35 mouse cellular contexts compared by ENCODE assay signal in genomic region chr9:98805511-98805910, GRCm38 (mm10). TPM values are rescaled to one million over a fixed set of nuclear protein-coding genes. Genes with fewer than 3 reads are reported as not detected.
DNase-seq lines count a peak whose midpoint lies in the region; ATAC-seq and TF ChIP-seq lines count a peak whose summit lies in the region.
"Had no signal": no experiment of that assay in that cellular context is flagged by ENCODE, and none has a peak within 500 bp of the region (broad histone marks: within the 10 kb centered on the region; RNA-seq: fewer than 3 reads in every experiment).

No protein-coding gene starts in this region.

- peak; percentile 63 for ATAC-seq in lung, postnatal 0 days
- no peak for ATAC-seq in midbrain, embryonic 11.5 days (ENCODE audit: low FRiP score)
- ATAC-seq: forebrain, embryonic 14.5 days; Patski had no signal

- H3K27ac ChIP-seq in lung, postnatal 0 days (ENCODE audit: low read length): no peak overlapping the region
- no peak overlapping the region for H3K27ac ChIP-seq in midbrain, embryonic 11.5 days (ENCODE audit: low read depth, low read length)
- H3K27ac ChIP-seq: hindbrain, embryonic 14.5 days; kidney, postnatal 0 days; limb, embryonic 10.5 days; limb, embryonic 15.5 days; liver, embryonic 13.5 days; lung, embryonic 15.5 days; midbrain, embryonic 12.5 days; neural tube, embryonic 13.5 days had no signal

- DNase-seq in adrenal gland, adult 8-10 months: peak; percentile 23
- no peak for DNase-seq in adrenal gland, postnatal 10 days
- peak; percentile 32 for DNase-seq in ovary, adult 18-20 months (ENCODE audit: low spot score)
- no peak for DNase-seq in ovary, postnatal 10 days (ENCODE audit: low spot score)
- peak; percentile 61 for DNase-seq in lung, postnatal 0 days (ENCODE audit: low spot score)
- DNase-seq in lung, postnatal 4 days: peak; percentile 29 to 74
- DNase-seq in midbrain, embryonic 11.5 days (ENCODE audit: low spot score, missing footprints): no peak
- DNase-seq in layer of hippocampus, adult 9-11 months: no peak
- DNase-seq: adrenal gland, postnatal 14 days; cerebellum, adult 11-12 months; cerebellum, adult 9-11 months; embryo, embryonic 11 days; gastrocnemius, postnatal 14 days; kidney, adult 2 months; liver, embryonic 13.5 days had no signal

- no peak for TF ChIP-seq EP300 in lung, postnatal 0 days (IDR thresholded peaks at IDR 0.05)

- TF ChIP-seq CTCF in lung, postnatal 0 days (IDR thresholded peaks at IDR 0.05): no peak

- no peaks in the 10 kb centered on the region for H3K9me3 ChIP-seq in lung, postnatal 0 days (ENCODE audit: low read length)
- H3K9me3 ChIP-seq in midbrain, embryonic 11.5 days (ENCODE audit: control insufficient read depth, low read length): no peaks in the 10 kb centered on the region
- H3K9me3 ChIP-seq: embryonic facial prominence, embryonic 12.5 days; heart, embryonic 12.5 days; limb, embryonic 10.5 days; limb, embryonic 15.5 days; liver, embryonic 13.5 days; lung, embryonic 15.5 days; midbrain, embryonic 12.5 days; neural tube, embryonic 13.5 days had no signal

- no peaks in the 10 kb centered on the region; the same call in 1 of the 2 replicates for H3K4me1 ChIP-seq in lung, postnatal 0 days (ENCODE audit: insufficient read depth, low read depth, low read length)
- peaks cover 2% of the 10 kb centered on the region; the same call in 1 of the 2 replicates for H3K4me1 ChIP-seq in midbrain, embryonic 11.5 days (ENCODE audit: control insufficient read depth, insufficient read depth, low read length)
- H3K4me1 ChIP-seq: heart, embryonic 12.5 days; limb, embryonic 15.5 days; liver, embryonic 13.5 days; lung, embryonic 15.5 days; neural tube, embryonic 13.5 days had no signal

- no peak overlapping the region for H3K4me2 ChIP-seq in lung, postnatal 0 days (replicated peaks; ENCODE audit: low read depth, low read length)
- H3K4me2 ChIP-seq in midbrain, embryonic 11.5 days: no peak overlapping the region
- H3K4me2 ChIP-seq: embryonic facial prominence, embryonic 12.5 days; heart, embryonic 12.5 days; hindbrain, embryonic 14.5 days; limb, embryonic 15.5 days; liver, embryonic 13.5 days; lung, embryonic 15.5 days; midbrain, embryonic 12.5 days; neural tube, embryonic 13.5 days had no signal

- no peaks in the 10 kb centered on the region for H3K36me3 ChIP-seq in lung, postnatal 0 days (ENCODE audit: insufficient read depth, low read length)
- H3K36me3 ChIP-seq in midbrain, embryonic 11.5 days (ENCODE audit: control insufficient read depth, insufficient read depth, low read length): no peaks in the 10 kb centered on the region
- H3K36me3 ChIP-seq: embryonic facial prominence, embryonic 12.5 days; heart, embryonic 12.5 days; limb, embryonic 10.5 days; limb, embryonic 15.5 days; liver, embryonic 13.5 days; lung, embryonic 15.5 days; midbrain, embryonic 12.5 days; neural tube, embryonic 13.5 days had no signal

- H3K27me3 ChIP-seq in lung, postnatal 0 days (replicated peaks; ENCODE audit: insufficient read depth, low read length): no peaks in the 10 kb centered on the region
- no peaks in the 10 kb centered on the region for H3K27me3 ChIP-seq in midbrain, embryonic 11.5 days (ENCODE audit: control insufficient read depth, insufficient read depth, low read length)
- H3K27me3 ChIP-seq: embryonic facial prominence, embryonic 12.5 days; liver, embryonic 13.5 days; lung, embryonic 15.5 days; neural tube, embryonic 13.5 days had no signal

- no peak overlapping the region for H3K9ac ChIP-seq in lung, postnatal 0 days (replicated peaks; ENCODE audit: low read depth)
- no peak overlapping the region for H3K9ac ChIP-seq in midbrain, embryonic 11.5 days (ENCODE audit: low read length)
- H3K9ac ChIP-seq: embryonic facial prominence, embryonic 12.5 days; heart, embryonic 12.5 days; hindbrain, embryonic 14.5 days; limb, embryonic 15.5 days; liver, embryonic 13.5 days; lung, embryonic 15.5 days; midbrain, embryonic 12.5 days; neural tube, embryonic 13.5 days had no signal

- WGBS in lung, postnatal 0 days: 38% methylated on average over 15 of the region's 15 CpGs
- WGBS in midbrain, embryonic 11.5 days: 82% methylated on average over 15 of the region's 15 CpGs

- H3K4me3 ChIP-seq in lung, postnatal 0 days (ENCODE audit: low read depth, low read length): no peak overlapping the region
- no peak overlapping the region for H3K4me3 ChIP-seq in midbrain, embryonic 11.5 days (ENCODE audit: low read depth, low read length)
- H3K4me3 ChIP-seq: embryonic facial prominence, embryonic 12.5 days; heart, embryonic 12.5 days; limb, embryonic 10.5 days; limb, embryonic 15.5 days; liver, embryonic 13.5 days; lung, embryonic 15.5 days; midbrain, embryonic 12.5 days; myocyte; neural tube, embryonic 13.5 days had no signal

RNA-seq across cellular contexts. Expression of gene Prr23a1, which starts 36.8 kb away (rescaled TPM):
- total RNA-seq in adrenal gland, adult 8-10 months (2022): not detected
- total RNA-seq in adrenal gland, postnatal 10 days (2021): not detected
- polyA plus RNA-seq in lung, postnatal 0 days (2015; fragmentation: Nextera tagmentation; extraction: Ambion mirVana): not detected in 2 replicates
- polyA plus RNA-seq in midbrain, embryonic 11.5 days (2014; fragmentation: Nextera tagmentation; extraction: Ambion mirVana): not detected in 2 replicates
- total RNA-seq: adrenal gland, postnatal 14 days; gastrocnemius, postnatal 14 days; granulocyte monocyte progenitor cell, adult 5-6 weeks; hematopoietic stem cell, adult 5-6 weeks; left cerebral cortex, postnatal 10 days; megakaryocyte, adult 5-6 weeks; MEL; midbrain, postnatal 0 days had no signal
- polyA plus RNA-seq: embryonic facial prominence, embryonic 12.5 days; heart, embryonic 12.5 days; heart, postnatal 0 days; kidney, adult 2 months; kidney, postnatal 0 days; large intestine, adult 2 months; limb, embryonic 10.5 days; limb, embryonic 15.5 days; liver, embryonic 13.5 days; lung, embryonic 15.5 days; midbrain, embryonic 12.5 days; midbrain, postnatal 0 days; myocyte; neural tube, embryonic 13.5 days; Patski had no signal

RNA-seq across cellular contexts. Expression of gene Prr23a2, which starts 50.8 kb away (rescaled TPM):
- not detected for total RNA-seq in adrenal gland, adult 8-10 months (2022)
- total RNA-seq in adrenal gland, postnatal 10 days (2021): not detected
- polyA plus RNA-seq in lung, postnatal 0 days (2015; fragmentation: Nextera tagmentation; extraction: Ambion mirVana): not detected in 2 replicates
- polyA plus RNA-seq in midbrain, embryonic 11.5 days (2014; fragmentation: Nextera tagmentation; extraction: Ambion mirVana): not detected in 2 replicates
- total RNA-seq: adrenal gland, postnatal 14 days; gastrocnemius, postnatal 14 days; granulocyte monocyte progenitor cell, adult 5-6 weeks; hematopoietic stem cell, adult 5-6 weeks; left cerebral cortex, postnatal 10 days; megakaryocyte, adult 5-6 weeks; MEL; midbrain, postnatal 0 days had no signal
- polyA plus RNA-seq: embryonic facial prominence, embryonic 12.5 days; forebrain, embryonic 14.5 days; heart, embryonic 12.5 days; heart, postnatal 0 days; hindbrain, embryonic 14.5 days; kidney, adult 2 months; kidney, postnatal 0 days; large intestine, adult 2 months; limb, embryonic 10.5 days; limb, embryonic 15.5 days; liver, embryonic 13.5 days; lung, embryonic 15.5 days; midbrain, embryonic 12.5 days; midbrain, postnatal 0 days; myocyte; neural tube, embryonic 13.5 days; Patski had no signal

RNA-seq across cellular contexts. Expression of gene Prr23a3, which starts 59.1 kb away (rescaled TPM):
- not detected for total RNA-seq in adrenal gland, adult 8-10 months (2022)
- total RNA-seq in adrenal gland, postnatal 10 days (2021): not detected
- not detected in 2 replicates for polyA plus RNA-seq in lung, postnatal 0 days (2015; fragmentation: Nextera tagmentation; extraction: Ambion mirVana)
- 0.12 TPM in 1 of 2 replicates, not detected in the other for polyA plus RNA-seq in midbrain, embryonic 11.5 days (2014; fragmentation: Nextera tagmentation; extraction: Ambion mirVana)
- total RNA-seq: adrenal gland, postnatal 14 days; gastrocnemius, postnatal 14 days; granulocyte monocyte progenitor cell, adult 5-6 weeks; hematopoietic stem cell, adult 5-6 weeks; left cerebral cortex, postnatal 10 days; megakaryocyte, adult 5-6 weeks; MEL; midbrain, postnatal 0 days had no signal
- polyA plus RNA-seq: embryonic facial prominence, embryonic 12.5 days; forebrain, embryonic 14.5 days; heart, postnatal 0 days; hindbrain, embryonic 14.5 days; kidney, adult 2 months; kidney, postnatal 0 days; large intestine, adult 2 months; limb, embryonic 15.5 days; liver, embryonic 13.5 days; lung, embryonic 15.5 days; midbrain, embryonic 12.5 days; midbrain, postnatal 0 days; myocyte; neural tube, embryonic 13.5 days; Patski had no signal

Comparison
In these comparisons a context has a peak if more than half of its experiments do, and no peak if none do; other contexts are left out.
1. DNase-seq: peak in adrenal gland, adult 8-10 months (single experiment), ovary, adult 18-20 months (single experiment), lung, postnatal 0 days (single experiment) and lung, postnatal 4 days (2 of 2); none in adrenal gland, postnatal 10 days (single experiment), ovary, postnatal 10 days (single experiment), midbrain, embryonic 11.5 days (single experiment) and layer of hippocampus, adult 9-11 months (single experiment).